Mouse (Mus musculus) brain, embryonic 14.5 days (tissue): ENCODE measurements around the gene Tbc1d5.

Source experiments
- CTCF ChIP-seq: fragments of 200-500 bp; IDR thresholded peaks from 2 replicates; pipeline ENCODE4 v1.5.1; 2012; ENCODE audit warnings: inconsistent platforms, mild to moderate bottlenecking, moderate library complexity, borderline replicate concordance; ENCODE audit not compliant: insufficient read depth, insufficient read length; ENCODE audit errors: extremely low read depth
- POLR2A ChIP-seq: fragments of 200-500 bp; IDR thresholded peaks from 2 replicates; pipeline ENCODE4 v1.6.1; 2012; ENCODE audit warnings: mild to moderate bottlenecking, inconsistent platforms, borderline replicate concordance; ENCODE audit not compliant: poor library complexity, insufficient read depth, insufficient read length, severe bottlenecking; ENCODE audit errors: extremely low read depth

GRCm38 (mm10) chr17:51177923-51178322 lies 1.2 kb downstream of the Tbc1d5 start:
- TF ChIP-seq CTCF: no peak
- no peak for TF ChIP-seq POLR2A
